Mouse (Mus musculus) adrenal gland, postnatal 25 days (tissue): ENCODE measurements at regions not wholly inside any gene's neighbourhood (a gene's known extent, or its start where the extent isn't known, plus 50 kb on each side); places are given as distances from the start of the nearest gene placed in this dataset.

Source experiments
- DNase-seq: peaks from one replicate; pipeline ENCODE4 v3.0.0; 2021; ENCODE audit warnings: mixed read lengths

GRCm38 (mm10) chr5:73797980-73798379, 146.8 kb downstream of the Spata18 start:
- DNase-seq = no peak

DNA sequence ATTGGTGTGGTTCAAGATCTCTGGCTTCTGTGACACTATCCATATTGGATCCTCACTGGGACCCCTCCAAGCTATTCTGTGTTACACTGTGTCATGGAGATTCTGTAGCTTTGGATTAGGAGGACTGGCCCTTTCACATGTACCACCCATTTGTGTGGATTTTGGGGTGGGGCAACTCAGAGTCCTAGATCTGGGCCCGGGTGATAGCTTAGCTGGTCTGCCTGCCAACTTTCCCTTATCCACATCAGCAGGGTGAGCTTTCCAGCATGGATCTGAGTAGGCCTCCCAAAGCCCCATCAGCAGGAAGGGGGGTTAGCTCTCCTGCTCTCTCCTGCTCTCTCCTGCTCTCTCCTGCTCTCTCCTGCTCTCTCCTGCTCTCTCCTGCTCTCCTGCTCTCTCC, 152.3 kb downstream of the Spata18 start:
- no peak for DNase-seq

DNA sequence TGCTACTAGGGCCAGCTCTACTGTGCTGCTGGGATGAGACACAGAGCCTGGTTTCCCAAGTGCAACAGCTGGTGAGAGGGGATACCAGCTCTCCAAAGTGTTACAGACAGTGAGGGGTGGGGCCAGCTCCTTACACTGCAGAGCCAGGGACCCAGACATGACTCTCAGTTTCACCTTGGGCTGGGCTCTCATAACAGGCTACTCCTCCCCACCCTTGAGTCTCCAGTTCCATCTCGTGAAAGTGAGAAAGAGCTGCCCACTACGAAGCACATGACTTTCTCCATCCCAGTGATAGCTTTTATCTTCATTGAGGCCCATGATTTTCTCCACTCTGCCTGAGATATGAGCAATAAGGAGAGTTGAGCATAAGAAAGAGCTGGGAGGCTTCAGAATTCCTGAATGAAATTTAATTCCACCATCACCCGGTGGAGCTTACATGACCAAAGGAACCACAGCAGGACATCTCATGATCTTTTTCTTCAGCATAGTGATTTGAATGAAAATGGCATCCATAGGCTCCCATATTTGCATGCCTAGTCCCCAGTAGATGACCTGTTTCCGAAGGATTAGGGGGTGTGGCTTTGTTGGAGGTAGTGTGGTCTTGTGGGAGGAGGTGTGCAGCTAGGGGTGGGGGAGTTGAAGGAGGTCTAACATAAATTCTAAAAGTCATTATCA, 153.5 kb downstream of the Spata18 start:
- DNase-seq = no peak

DNA sequence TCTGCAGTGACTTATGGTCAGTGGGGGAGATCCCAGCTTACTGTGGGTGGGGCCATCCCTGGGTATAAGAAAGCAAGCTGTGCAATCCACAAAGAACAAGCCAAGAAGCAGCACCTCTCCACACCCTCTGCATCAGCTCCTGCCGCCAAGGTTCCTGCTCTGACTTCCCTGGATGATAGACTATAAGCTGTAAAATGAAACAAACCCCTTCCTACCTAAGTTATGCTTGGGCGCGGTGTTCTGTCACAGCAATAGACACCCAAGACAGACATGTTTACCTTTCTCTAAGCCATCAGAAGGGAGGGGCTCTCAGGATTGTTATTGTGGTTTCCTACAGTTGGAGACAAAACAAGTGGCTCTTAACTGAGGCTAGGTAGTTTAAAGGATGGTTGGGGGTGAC, 159.5 kb downstream of the Spata18 start:
- no peak for DNase-seq

- no peak for DNase-seq
Observed at GRCm38 (mm10) chr5:73811094-73811521, 159.9 kb downstream of the Spata18 start.

- no peak for DNase-seq
Observed at GRCm38 (mm10) chr5:73815752-73816151, 164.6 kb downstream of the Spata18 start.

DNA sequence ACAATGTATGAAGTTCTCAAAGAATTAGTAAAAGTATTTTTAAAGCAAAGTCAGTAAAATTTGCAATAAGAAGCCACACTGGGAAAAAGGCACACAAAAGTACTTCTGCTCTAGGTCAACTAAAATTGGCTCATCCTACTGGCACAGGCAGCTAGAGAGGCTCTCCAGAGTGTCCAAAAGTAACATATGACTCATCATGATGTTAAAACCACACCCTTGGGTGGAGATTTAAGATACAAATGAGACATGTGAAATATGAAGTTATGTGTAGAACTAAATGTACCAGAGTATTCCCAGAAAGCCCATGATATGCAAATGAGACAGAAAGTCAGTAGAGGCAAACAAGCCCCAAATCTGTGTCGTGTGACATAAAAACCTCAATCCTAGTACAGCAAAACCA, 166.0 kb downstream of the Spata18 start:
- no peak for DNase-seq

GRCm38 (mm10) chr5:73821956-73822545, 170.9 kb downstream of the Spata18 start:
- no peak for DNase-seq

- DNase-seq = peak; percentile 18
Observed at GRCm38 (mm10) chr5:73823421-73823820, 172.2 kb downstream of the Spata18 start.

DNA sequence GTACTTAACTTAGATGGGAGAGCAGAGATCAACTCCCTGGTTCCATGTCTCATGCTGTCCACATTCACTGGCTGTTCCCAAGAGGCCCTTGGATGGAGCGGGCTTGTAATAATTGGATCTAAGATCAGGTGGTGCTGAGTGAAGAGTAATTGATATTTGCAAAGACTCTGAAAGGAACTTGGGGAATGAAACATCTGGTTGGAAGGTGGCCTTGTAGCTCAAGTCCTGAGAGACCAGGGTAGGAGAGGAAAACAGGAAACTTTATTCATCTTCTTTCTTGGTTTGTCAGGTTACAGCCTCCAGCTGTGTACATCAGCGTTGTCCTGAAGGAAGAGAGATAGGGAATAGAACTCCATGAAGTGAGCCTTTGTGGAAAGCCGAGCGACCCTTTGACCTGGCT, 175.8 kb downstream of the Spata18 start:
- no peak for DNase-seq

DNA sequence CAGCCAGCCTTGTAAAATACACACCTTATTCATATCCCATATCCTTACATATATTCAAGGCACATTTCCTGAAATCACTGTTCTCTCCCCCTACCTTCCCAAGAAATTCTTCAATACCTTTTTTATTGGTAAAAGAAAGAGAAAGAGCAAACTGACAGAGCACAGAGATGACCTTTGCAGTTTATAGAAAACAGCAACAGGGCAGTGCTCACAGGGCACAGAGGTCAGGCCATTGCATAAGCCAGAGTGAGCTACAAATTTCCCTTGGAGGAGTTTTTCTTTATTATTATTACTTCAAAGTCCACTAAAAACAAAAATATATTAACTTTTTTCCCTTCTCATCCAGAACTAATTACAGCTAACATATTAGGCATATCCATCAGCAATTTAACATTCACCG, 182.5 kb downstream of the Spata18 start:
- DNase-seq = no peak

DNA sequence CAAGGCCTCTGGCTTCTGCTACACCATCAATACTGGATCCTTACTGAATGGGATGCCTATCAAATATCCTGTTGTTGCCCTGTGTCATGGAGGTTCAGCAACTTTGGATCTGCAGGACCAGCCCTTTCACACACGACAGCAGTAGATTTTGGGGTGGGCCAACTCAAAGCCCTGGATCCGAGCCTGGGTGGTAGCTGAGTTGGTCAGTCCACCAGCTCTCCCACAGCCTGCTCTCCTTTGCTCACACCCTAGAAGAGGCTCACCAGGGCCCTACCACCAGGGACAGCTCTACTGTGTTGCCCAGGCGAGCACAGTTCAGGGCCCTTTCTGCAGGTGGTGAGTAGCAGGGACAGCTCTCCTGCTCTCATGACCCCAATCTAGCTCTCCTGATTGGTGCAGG, 192.6 kb downstream of the Spata18 start:
- DNase-seq = no peak

- no peak for DNase-seq
Observed at GRCm38 (mm10) chr5:73846096-73846782, 195.1 kb downstream of the Spata18 start.

DNA sequence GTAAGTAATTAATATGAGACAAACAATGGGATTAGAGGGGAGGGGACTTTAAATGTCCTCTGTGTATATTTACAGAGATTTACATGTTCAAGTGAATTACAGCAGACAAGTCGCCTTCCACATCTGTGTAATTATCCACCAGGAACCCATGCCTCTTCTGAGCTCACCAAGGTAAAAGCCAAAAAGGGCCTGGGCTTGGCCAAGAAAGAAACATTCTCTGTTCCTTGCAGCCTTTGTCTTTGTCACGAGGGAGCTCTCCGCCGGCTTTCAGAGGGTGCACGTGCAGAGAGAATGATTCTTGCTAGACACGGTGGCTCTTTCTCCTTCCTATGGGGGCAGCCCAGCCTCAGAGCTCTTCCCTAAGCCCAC, 195.6 kb downstream of the Spata18 start:
- no peak for DNase-seq

DNA sequence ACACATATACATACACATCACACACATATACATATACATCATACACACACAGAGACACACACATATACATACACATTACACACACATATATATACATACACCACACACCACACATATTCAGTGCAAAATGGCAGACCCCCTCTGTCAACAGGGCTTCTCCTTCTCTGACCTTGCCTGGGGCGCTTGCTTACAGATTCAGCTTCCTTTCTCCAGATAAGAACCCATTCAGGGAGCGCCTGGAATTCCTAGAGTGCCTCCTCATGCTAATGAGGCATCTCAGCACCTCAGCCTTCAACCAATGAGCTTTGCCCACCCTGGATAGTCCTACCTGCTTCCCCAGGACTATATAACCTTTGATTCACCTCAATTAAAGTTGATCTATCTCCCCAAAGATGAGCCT, 200.3 kb downstream of the Spata18 start:
- DNase-seq = no peak

GRCm38 (mm10) chr5:73854025-73854773, 203.0 kb downstream of the Spata18 start:
- peak; percentile 58 for DNase-seq

DNA sequence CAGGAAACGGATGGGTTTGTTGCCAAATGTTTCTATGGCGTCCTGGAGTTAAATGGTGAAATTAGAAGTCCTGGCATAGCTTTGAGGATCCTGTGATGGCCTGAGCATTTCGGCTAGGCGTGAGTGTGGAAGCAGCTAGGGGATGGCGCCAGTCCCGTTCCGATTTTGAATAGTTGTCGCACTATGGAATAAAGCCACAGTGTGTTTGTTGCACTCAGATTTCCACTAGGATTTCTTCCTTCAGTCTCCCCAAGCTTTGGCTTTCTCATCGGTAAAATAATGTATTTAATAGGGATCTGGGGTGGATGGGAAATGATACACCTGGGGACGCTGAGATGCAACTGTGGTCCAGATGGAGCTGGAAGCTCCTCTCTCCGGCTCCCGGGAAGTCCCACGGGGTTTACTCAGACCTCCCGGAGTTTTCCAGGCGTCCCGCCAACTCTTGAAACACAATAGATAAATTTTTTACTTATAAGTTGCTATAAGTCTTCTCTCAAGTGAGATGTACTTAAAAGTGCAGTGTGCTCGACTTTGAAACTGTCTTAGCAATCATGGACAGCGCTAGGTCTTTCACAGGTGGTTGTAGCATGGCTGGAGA, 203.7 kb downstream of the Spata18 start:
- no peak for DNase-seq

DNA sequence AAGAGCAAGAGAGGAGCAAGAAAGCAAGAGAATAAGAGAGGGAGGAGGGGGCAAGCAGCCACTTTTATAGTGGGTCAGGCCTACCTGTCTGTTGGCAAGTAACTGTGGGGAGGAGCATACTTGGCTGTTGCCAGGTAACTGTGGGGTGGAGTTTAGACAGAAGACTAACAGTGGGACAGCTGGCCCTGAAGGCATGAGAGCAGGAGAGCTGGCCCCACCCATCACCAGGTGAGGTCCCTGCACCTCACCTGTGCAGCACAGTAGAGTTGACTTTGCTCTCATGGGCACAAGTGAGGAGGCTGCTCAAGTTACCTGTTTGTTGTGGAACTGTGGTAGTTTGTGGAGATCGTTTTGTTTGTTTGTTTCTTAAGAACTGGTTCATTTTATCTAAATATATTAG, 208.1 kb downstream of the Spata18 start:
- no peak for DNase-seq

DNA sequence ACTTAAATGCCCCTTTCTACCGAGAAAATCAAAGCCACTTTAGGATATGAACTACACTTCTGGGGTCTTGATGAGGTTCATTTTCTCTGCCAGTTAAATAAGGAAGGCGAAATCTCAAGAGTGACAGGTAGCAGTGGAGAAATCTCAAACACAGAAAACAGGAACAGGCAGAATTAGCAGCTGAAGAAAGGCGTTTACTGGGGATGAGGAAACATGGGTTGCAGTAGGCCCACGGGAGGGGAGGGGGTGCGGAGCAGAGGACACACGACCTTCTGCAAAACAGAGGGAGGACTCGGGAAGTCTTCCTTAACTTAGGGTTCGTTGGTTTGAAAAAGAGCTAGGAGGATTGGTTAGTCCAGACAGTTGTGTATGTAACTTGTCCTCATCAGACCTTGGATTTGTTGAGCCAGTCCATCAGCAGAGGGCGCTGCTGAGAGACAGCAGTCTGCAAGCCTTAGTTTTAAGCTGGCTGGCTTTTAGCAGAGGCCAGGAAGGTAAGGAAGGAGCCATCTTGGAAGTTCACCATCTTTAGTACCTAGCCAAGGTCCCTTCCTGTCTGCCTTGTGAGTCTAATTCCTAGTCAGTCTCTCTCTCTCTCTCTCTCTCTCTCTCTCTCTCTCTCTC, 204.0 kb downstream of the Usp46 start:
- peak; percentile 73 for DNase-seq

DNA sequence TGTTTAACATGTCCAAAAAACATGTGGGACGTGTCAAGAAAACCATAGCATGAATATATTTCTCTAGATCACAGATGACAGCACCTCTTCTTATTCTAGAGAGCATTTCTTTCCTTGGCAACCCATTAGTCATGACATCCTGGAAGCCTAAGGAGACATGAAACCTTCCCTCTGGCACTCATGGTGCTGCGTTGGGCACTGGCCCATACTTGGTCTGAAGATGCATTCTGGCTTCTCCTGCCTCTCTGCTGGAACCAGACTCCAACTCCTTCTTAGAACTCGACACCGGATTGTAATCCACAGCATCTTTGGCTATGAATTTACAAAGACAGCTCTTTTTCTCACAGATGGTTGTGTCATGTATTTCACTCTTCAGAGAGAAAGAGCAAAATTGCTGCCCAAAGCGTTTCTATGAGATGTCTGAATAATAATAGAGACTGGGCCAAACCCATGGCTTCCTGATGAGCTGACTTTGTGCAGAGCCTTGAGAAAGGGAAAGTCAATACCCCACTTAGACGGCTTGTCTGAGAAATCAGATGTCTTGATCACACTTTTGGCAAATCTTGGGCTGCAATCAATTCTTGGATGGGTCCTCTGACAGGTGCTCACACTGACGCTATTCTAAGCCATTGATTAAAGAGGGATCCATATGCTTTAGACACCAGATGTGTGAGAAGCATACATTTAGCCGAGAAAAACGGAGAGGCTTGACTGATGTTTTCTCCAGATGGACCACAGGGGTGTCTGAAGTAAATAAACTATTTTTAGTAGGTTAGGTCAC, 195.4 kb downstream of the Usp46 start:
- DNase-seq = no peak

DNA sequence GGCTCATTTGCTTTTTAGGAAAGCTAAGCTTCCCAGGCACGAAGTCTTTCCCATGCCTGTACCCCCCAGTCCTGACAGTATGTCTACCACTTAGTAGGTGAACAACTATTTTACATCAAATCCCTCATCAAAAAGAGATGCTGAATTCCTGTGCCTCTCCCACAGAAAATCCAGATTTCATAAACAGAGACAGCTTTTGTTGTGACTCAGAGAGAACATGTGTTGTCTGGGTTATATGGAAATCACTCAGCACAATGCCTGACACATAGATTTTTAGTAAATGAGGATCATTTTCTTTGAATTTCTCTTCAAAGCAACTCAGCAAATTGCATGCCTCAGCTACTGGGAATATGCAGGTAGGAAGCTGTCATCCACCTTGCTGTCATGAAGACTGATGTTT, 193.5 kb downstream of the Usp46 start:
- no peak for DNase-seq
